Mouse (Mus musculus): ENCODE data around the gene Mccc1. TPM values are rescaled to one million over a fixed set of nuclear protein-coding genes. Genes with fewer than 3 reads are reported as not detected.

The Mccc1 gene
- polyA plus RNA-seq, 1 experiment from 2014 or later = 19.6 TPM

DNA sequence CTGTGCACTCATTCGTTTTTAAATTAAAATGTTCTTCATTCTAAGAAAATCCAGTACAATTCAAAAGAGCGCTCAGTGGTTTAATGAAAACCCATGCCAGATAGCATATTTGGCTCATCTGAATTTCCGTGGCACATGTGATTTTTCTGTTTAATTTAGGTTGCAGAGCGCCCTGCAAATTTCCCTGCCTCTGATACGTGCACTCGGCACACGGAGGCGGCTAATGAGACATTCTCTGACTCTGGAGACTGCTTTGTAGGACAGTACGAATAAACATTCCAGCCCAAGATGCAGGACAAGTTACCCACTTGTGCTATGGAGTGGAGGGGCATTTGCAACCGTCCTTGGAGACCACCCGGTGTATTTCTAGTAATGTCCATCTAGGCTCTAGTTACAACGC is 29.3 kb downstream of the Mccc1 start:
- no peaks in the 10 kb centered on the region for H3K27me3 ChIP-seq (ENCODE audit: control insufficient read depth, insufficient read depth, low read length)
- H3K4me1 ChIP-seq (replicated peaks; ENCODE audit: control insufficient read depth, insufficient read depth) = no peaks in the 10 kb centered on the region
- no peak overlapping the region for H3K4me2 ChIP-seq (replicated peaks; ENCODE audit: low read depth)
- H3K4me3 ChIP-seq (ENCODE audit: low read depth, low read length) = no peak overlapping the region
- TF ChIP-seq EP300 (optimal IDR thresholded peaks at IDR 0.05) (no peak), CTCF (IDR thresholded peaks at IDR 0.05; ENCODE audit: low read depth) (no peak)
- DNase-seq (ENCODE audit: low spot score) = no peak
- H3K27ac ChIP-seq (replicated peaks) = no peak overlapping the region
- no peaks in the 10 kb centered on the region for H3K9me3 ChIP-seq (ENCODE audit: control insufficient read depth, low read length)
- H3K9ac ChIP-seq (ENCODE audit: low read length) = no peak overlapping the region
- peaks cover 4% of the 10 kb centered on the region for H3K36me3 ChIP-seq (ENCODE audit: control insufficient read depth, insufficient read depth, low read length)
- WGBS = 93% methylated on average over 12 of the region's 12 CpGs
- ATAC-seq (ENCODE audit: low FRiP score, low TSS enrichment) = no peak

GRCm38 (mm10) chr3:35970441-35970840 is 30.0 kb downstream of the Mccc1 start:
- Histone ChIP-seq H3K36me3 (ENCODE audit: control insufficient read depth, insufficient read depth, low read length) (peaks cover 4% of the 10 kb centered on the region), H3K9ac (ENCODE audit: low read length) (no peak overlapping the region), H3K27me3 (ENCODE audit: control insufficient read depth, insufficient read depth, low read length) (no peaks in the 10 kb centered on the region), H3K9me3 (ENCODE audit: control insufficient read depth, low read length) (no peaks in the 10 kb centered on the region), H3K4me3 (ENCODE audit: low read depth, low read length) (no peak overlapping the region), H3K4me2 (replicated peaks; ENCODE audit: low read depth) (no peak overlapping the region), H3K27ac (replicated peaks) (no peak overlapping the region), H3K4me1 (replicated peaks; ENCODE audit: control insufficient read depth, insufficient read depth) (no peaks in the 10 kb centered on the region)
- TF ChIP-seq EP300 (optimal IDR thresholded peaks at IDR 0.05) = no peak
- TF ChIP-seq CTCF (IDR thresholded peaks at IDR 0.05; ENCODE audit: low read depth) = no peak
- ATAC-seq (ENCODE audit: low FRiP score, low TSS enrichment) (no peak), DNase-seq (ENCODE audit: low spot score) (no peak)
- WGBS = 80% methylated on average over 4 of the region's 4 CpGs

GRCm38 (mm10) chr3:35967366-35967921 is 33.0 kb downstream of the Mccc1 start:
- Histone ChIP-seq H3K27me3 (ENCODE audit: control insufficient read depth, insufficient read depth, low read length) (no peaks in the 10 kb centered on the region), H3K4me1 (replicated peaks; ENCODE audit: control insufficient read depth, insufficient read depth) (no peaks in the 10 kb centered on the region), H3K9ac (ENCODE audit: low read length) (no peak overlapping the region), H3K27ac (replicated peaks) (no peak overlapping the region), H3K4me3 (ENCODE audit: low read depth, low read length) (no peak overlapping the region), H3K9me3 (ENCODE audit: control insufficient read depth, low read length) (no peaks in the 10 kb centered on the region), H3K4me2 (replicated peaks; ENCODE audit: low read depth) (no peak overlapping the region), H3K36me3 (ENCODE audit: control insufficient read depth, insufficient read depth, low read length) (peaks cover 2% of the 10 kb centered on the region; the same call in 1 of the 2 replicates)
- no peak for TF ChIP-seq EP300 (optimal IDR thresholded peaks at IDR 0.05)
- no peak for TF ChIP-seq CTCF (IDR thresholded peaks at IDR 0.05; ENCODE audit: low read depth)
- DNase-seq (ENCODE audit: low spot score) = no peak
- ATAC-seq (ENCODE audit: low FRiP score, low TSS enrichment) = no peak
- WGBS = 87% methylated on average over 8 of the region's 8 CpGs

DNA sequence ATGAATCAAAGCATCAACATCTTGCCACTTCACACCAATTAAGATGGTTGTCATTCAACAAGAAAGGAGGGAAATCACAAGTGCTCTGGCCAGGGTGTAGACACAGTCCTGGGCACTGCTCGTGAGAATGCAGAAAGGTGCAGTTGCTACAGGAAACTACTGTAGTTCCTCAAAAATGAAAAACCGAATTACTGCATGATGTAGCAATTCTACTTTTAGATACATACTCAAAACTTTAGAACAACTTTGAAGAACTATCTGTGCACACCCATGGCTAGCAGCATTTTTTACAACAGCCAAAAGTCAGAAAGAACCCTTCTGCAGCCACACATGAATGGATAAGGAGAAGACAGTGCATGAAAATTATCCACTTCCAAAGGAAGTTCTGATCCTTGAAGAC is 34.0 kb downstream of the Mccc1 start:
- Histone ChIP-seq H3K27me3 (ENCODE audit: control insufficient read depth, insufficient read depth, low read length) (no peaks in the 10 kb centered on the region), H3K9ac (ENCODE audit: low read length) (no peak overlapping the region), H3K9me3 (ENCODE audit: control insufficient read depth, low read length) (no peaks in the 10 kb centered on the region), H3K4me3 (ENCODE audit: low read depth, low read length) (no peak overlapping the region), H3K4me2 (replicated peaks; ENCODE audit: low read depth) (no peak overlapping the region), H3K4me1 (replicated peaks; ENCODE audit: control insufficient read depth, insufficient read depth) (no peaks in the 10 kb centered on the region), H3K27ac (replicated peaks) (no peak overlapping the region), H3K36me3 (ENCODE audit: control insufficient read depth, insufficient read depth, low read length) (no peaks in the 10 kb centered on the region; the same call in 1 of the 2 replicates)
- TF ChIP-seq EP300 (optimal IDR thresholded peaks at IDR 0.05) = no peak
- no peak for TF ChIP-seq CTCF (IDR thresholded peaks at IDR 0.05; ENCODE audit: low read depth)
- no peak for ATAC-seq (ENCODE audit: low FRiP score, low TSS enrichment)
- 81% methylated on average over 2 of the region's 2 CpGs for WGBS
- DNase-seq (ENCODE audit: low spot score) = no peak

- 80% methylated on average over 4 of the region's 4 CpGs for WGBS
- H3K4me3 ChIP-seq (ENCODE audit: low read depth, low read length) = no peak overlapping the region
- no peaks in the 10 kb centered on the region; the same call in 1 of the 2 replicates for H3K36me3 ChIP-seq (ENCODE audit: control insufficient read depth, insufficient read depth, low read length)
Measured at GRCm38 (mm10) chr3:35964928-35965327, 35.5 kb downstream of the Mccc1 start.

GRCm38 (mm10) chr3:35963921-35964320 is 36.6 kb downstream of the Mccc1 start:
- H3K4me1 ChIP-seq (replicated peaks; ENCODE audit: control insufficient read depth, insufficient read depth) = no peaks in the 10 kb centered on the region
- DNase-seq (ENCODE audit: low spot score) = no peak
- WGBS = 93% methylated on average over 5 of the region's 5 CpGs
- H3K36me3 ChIP-seq (ENCODE audit: control insufficient read depth, insufficient read depth, low read length) = no peaks in the 10 kb centered on the region; the same call in 1 of the 2 replicates
- no peaks in the 10 kb centered on the region for H3K27me3 ChIP-seq (ENCODE audit: control insufficient read depth, insufficient read depth, low read length)
- no peaks in the 10 kb centered on the region for H3K9me3 ChIP-seq (ENCODE audit: control insufficient read depth, low read length)
- no peak overlapping the region for H3K4me3 ChIP-seq (ENCODE audit: low read depth, low read length)
- no peak overlapping the region for H3K9ac ChIP-seq (ENCODE audit: low read length)
- no peak for ATAC-seq (ENCODE audit: low FRiP score, low TSS enrichment)
- TF ChIP-seq CTCF (IDR thresholded peaks at IDR 0.05; ENCODE audit: low read depth) (no peak), EP300 (optimal IDR thresholded peaks at IDR 0.05) (no peak)
- H3K27ac ChIP-seq (replicated peaks) = no peak overlapping the region
- H3K4me2 ChIP-seq (replicated peaks; ENCODE audit: low read depth) = no peak overlapping the region

More at GRCm38 (mm10) chr3:35964928-35965327, 35.5 kb downstream of the Mccc1 start:
- ATAC-seq (ENCODE audit: low FRiP score, low TSS enrichment) = no peak
- H3K9me3 ChIP-seq (ENCODE audit: control insufficient read depth, low read length) = no peaks in the 10 kb centered on the region
- no peaks in the 10 kb centered on the region for H3K4me1 ChIP-seq (replicated peaks; ENCODE audit: control insufficient read depth, insufficient read depth)
- no peaks in the 10 kb centered on the region for H3K27me3 ChIP-seq (ENCODE audit: control insufficient read depth, insufficient read depth, low read length)
- H3K27ac ChIP-seq (replicated peaks) = no peak overlapping the region
- no peak for DNase-seq (ENCODE audit: low spot score)
- TF ChIP-seq CTCF (IDR thresholded peaks at IDR 0.05; ENCODE audit: low read depth) (no peak), EP300 (optimal IDR thresholded peaks at IDR 0.05) (no peak)
- no peak overlapping the region for H3K9ac ChIP-seq (ENCODE audit: low read length)
- no peak overlapping the region for H3K4me2 ChIP-seq (replicated peaks; ENCODE audit: low read depth)

Data from stomach, postnatal 0 days (tissue).